Mouse (Mus musculus) C2C12 (cell line): ENCODE measurements around the gene Cox5b.

Experiments
- CEBPB ChIP-seq: IDR thresholded peaks from one replicate; pipeline ENCODE4 v1.6.1; 2011; ENCODE audit warnings: low read depth, mild to moderate bottlenecking, control low read depth, moderate library complexity
- CTCF ChIP-seq: IDR thresholded peaks from one replicate; pipeline ENCODE4 v1.5.1; 2011; ENCODE audit not compliant: control insufficient read depth, insufficient read depth, insufficient read length
- FOSL1 ChIP-seq: IDR thresholded peaks from one replicate; pipeline ENCODE4 v1.8.0; 2011; ENCODE audit warnings: mild to moderate bottlenecking, low read length; ENCODE audit not compliant: poor library complexity, insufficient read depth, severe bottlenecking
- MAX ChIP-seq: IDR thresholded peaks from one replicate; pipeline ENCODE4 v1.6.1; 2011; ENCODE audit warnings: mild to moderate bottlenecking, control low read depth
- MYOD1 ChIP-seq: IDR thresholded peaks from one replicate; pipeline ENCODE4 v1.6.1; 2011; ENCODE audit warnings: low read depth; ENCODE audit not compliant: control insufficient read depth, insufficient read length
- MYOG ChIP-seq: IDR thresholded peaks from one replicate; pipeline ENCODE4 v1.6.1; 2011; ENCODE audit not compliant: control insufficient read depth, insufficient read length; ENCODE audit errors: extremely low read depth
- USF1 ChIP-seq: IDR thresholded peaks from one replicate; pipeline ENCODE4 v1.6.1; 2011; ENCODE audit warnings: low read depth, mild to moderate bottlenecking, control low read depth, moderate library complexity

GRCm38 (mm10) chr1:36709854-36710280, 18.6 kb downstream of the Cox5b start, which contains the start of gene 4933424G06Rik:
- no peak for TF ChIP-seq CTCF
- no peak for TF ChIP-seq MAX
- TF ChIP-seq MYOD1, result no peak
- no peak for TF ChIP-seq MYOG
- no peak for TF ChIP-seq USF1
- TF ChIP-seq CEBPB, result no peak
- TF ChIP-seq FOSL1, result no peak
